Mouse (Mus musculus): ENCODE measurements around the gene E4f1.

E4f1 gene

DNA sequence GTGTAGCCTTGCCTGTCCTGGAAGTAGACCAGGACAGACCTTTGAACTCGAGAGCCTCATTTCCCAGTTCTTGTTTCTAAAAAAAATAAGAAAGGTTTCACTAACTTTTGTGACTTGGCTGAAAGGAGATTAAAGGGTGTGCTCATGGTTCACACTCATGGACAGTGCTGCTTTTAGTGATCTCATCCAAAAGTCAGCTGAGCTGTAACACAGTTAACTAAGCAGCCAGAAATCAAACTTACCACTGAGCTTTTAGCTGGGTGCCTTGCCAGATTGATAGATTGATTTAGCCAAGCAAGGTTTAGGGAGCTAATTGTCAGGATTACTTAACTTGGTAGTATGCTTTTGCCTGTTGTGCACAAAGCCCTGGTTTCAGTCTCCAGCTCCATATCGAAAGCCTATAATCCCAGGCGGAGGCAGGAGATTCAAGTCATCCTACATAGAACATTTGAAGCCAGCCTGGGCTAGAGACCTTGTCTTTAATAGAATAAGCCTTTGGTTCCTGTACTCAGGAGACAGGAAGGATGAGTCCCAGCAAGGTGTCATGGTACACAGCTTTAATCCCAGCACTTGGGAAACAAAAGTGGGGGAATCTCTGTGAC, 54.0 kb downstream of the E4f1 start:
- no peak for DNase-seq (ENCODE audit: low read depth, low spot score)

DNA sequence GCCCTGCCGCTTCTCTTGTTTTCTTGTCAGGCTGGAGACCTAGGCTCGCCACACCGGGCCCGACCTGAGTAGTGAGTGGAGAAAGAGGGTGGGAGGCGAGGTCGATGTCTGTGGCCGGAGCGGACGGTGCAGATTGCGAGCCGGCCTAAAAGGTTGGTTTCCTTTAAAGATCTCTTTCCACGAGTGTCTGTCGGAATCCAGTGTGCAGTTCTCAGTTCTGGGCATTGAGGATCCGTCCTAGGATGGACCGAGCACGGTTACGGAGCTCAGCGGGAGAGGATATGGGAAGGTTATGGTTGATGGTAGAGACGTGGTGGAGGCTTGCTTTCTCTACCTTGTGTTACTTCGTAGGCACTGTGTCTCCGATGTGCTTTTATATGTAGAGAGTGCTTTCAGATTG, 55.1 kb downstream of the E4f1 start:
- DNase-seq (ENCODE audit: low read depth, low spot score): no peak

DNA sequence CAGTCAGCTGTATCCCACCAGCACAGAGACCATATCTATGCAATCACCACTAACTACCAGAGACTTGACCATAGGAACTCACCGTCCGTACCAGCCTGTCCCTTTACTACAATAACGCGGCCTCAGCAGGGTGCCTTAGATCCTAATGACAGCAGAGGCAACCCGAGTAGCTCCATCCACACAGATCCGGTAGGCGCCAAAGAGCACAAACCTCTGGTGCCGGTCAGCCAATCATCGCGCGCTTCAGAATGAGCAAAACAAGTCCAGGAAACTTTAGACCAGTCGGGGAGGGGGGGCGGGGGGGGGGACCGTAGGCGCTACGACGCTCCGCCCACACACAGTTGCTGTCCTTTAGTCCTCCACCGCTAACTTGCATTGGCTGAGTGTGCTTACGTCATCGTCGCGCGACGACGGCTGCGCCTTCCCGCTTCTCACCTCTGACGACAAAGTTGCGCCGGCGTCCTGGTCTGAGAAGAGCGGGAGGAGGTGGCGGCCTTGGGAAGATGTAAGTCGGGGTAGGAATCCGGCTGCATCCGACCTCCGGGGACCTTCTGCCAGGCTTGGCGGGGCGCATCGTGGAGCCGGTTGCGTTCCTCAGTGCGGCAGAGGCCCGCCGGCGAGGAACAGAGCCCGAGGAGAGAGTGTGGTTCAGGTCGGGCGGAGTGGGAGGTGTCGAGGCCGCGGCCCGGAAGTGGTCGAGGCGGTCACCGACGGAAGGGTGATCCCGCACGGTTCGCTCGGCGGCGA, 55.7 kb downstream of the E4f1 start, which contains the start of gene Rnps1:
Gene Rnps1, plus strand, starts transcription at position 336 of the 747 bp plus-strand sequence.
- DNase-seq (ENCODE audit: low read depth, low spot score): peak; percentile 99

DNA sequence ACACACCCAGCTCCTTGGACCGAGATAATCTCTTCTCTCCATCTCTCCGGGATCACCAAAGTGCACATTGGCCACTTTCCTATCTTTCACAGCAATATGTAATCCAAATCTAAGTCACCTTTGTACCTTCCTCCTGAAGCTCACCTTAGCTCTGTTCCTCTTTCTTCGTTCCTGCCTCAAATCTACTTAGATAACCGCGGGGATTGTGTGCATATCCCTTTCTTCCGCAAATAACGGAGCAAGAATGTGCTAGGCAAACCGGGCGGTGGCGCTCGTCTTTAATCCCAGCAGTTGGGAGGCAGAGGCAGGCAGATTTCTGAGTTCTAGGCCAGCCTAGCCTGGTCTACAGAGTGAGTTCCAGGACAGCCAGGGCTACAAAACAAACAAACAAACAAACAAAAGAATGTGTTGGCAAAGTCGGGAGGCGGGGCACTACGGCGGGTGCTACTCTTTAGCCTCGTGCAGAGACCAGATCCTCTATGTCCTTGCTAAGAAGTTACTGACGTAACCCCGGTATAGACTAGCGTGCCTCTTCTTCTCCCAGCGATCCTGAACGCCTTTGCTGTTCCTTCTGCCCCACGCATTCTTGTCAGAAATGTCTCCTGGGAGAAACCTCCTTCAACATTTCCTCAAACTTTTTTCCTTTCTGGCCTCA, 56.4 kb downstream of the E4f1 start:
- DNase-seq (ENCODE audit: low read depth, low spot score): peak; percentile 64

DNA sequence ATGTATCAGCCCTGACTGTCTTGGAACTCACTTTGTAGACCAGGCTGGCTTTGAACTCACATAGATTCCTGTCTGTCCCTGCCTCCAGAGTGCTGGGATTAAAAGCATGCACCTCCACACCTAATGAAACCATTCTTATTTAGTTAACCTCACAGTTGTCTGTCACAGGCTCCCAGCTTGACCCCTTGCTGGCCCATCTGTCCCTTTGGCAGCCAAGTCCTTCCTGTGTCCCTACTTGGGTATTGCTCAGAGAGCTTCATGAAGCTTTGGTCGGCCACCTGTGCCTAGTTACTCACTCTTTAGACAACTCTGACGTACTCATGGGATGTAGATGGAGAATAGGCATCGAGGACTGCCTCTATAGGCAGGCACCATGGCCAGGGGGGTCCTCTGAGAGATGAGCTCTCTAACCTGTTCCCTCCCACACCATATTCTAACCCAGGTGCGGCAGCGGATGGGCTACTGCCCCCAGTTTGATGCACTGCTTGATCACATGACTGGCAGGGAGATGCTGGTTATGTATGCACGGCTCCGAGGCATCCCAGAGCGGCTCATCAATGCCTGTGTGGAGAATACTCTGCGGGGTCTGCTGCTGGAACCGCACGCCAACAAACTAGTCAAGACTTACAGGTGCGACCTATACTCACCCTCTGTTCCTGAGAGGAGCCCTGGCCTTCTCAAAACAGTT, 62.9 kb downstream of the E4f1 start:
- DNase-seq (ENCODE audit: low read depth, low spot score): no peak

DNA sequence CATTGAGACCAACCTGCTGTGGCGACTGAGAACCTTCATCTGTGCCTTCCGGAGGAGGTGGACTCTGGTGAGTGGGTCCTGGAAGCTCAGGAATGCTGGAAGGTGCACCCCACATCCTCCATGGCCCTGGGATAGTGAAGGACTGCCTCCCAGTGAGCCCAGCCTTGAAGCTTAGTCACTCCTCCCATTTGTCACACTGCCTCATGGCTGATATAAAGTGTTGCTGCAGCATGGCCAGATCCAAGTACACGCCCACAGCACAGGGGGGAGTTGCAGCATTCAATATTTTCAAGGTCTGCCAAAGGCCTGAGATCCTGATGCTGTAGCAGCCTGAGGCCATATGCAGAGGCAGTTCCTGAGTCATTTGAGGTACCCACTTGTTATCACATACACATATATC, 67.7 kb downstream of the E4f1 start:
- DNase-seq (ENCODE audit: low read depth, low spot score): no peak

DNA sequence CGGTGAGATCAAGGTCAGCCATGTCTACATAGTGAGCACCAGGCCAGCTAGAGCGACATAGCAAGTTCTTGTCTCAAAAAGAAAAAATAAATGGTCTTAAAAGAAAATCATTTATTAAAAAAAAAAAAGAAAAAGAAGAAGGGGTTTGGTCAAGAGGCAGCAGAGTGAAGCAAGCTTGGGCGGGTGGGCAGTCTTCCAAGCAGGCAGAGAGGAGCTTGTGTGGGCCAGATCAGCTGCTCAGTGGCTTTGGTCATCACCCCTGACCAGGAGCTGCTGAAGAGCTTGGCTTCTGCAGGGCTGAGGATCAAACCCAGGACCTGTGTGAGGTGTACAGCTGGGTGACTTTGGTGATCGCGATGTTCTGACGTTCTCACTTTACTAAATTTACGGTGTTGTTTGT, 75.7 kb downstream of the E4f1 start:
- no peak for DNase-seq (ENCODE audit: low read depth, low spot score)
